Mouse (Mus musculus) lung, postnatal 0 days (tissue): ENCODE measurements around the gene Spo11.

Source experiments
- CTCF ChIP-seq: IDR thresholded peaks from 2 replicates; pipeline ENCODE4 v1.5.1; 2016; ENCODE audit warnings: antibody characterized with exemption, mild to moderate bottlenecking
- EP300 ChIP-seq: IDR thresholded peaks from 2 replicates; pipeline ENCODE4 v1.6.1; 2016; ENCODE audit warnings: antibody characterized with exemption, mild to moderate bottlenecking, control low read depth

DNA sequence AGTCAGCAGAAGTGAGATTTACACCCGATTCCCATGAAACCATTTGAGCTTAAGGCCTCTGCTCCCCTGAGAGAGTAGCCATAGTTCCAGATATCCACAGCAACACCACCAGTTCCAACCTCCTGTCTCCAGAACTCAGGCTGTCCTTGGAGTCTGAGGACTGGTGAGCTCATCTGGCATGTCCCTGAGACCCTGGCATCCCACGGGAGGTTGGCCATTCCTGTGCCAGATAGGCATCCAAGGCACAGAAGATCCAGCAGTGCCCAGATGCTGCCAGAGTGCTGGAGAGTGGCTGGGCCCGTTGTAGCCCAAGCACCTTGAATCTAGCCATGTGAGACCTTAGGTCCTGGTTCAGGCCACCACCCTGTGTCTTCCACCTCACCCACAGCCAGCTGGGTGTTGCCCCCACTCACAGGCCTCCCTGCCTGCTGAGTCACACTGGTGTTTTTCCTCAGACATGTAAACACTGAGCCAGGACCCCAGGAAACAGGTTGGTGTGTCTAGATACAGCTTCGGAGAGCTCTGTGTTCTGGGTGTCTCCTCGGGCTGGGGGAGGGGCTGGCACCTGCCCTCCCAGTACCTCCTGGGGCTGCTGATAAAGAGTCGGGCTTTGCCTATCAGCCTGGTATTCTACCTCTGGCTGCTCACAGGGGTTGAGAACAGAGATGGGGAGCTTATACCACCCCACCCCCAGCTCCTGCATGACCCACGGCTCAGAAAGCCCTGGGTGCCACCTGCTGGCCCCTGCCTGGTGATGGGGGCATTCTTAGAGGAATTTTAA is 60.5 kb downstream of the Spo11 start:
- no peak for TF ChIP-seq CTCF
- no peak for TF ChIP-seq EP300
